Mouse (Mus musculus): ENCODE measurements around the gene Adcy2.

Adcy2 gene

GRCm38 (mm10) chr13:68998918-68999801, at the start of gene Adcy2:
Gene Adcy2, minus strand, starts transcription at chr13:68999541.
- DNase-seq, result no peak

- no peak for DNase-seq
Observed at GRCm38 (mm10) chr13:69036991-69037597, 37.8 kb upstream of the Adcy2 start.

GRCm38 (mm10) chr13:69034621-69035020, 35.3 kb upstream of the Adcy2 start:
- DNase-seq, result no peak

- DNase-seq, result no peak
Observed at GRCm38 (mm10) chr13:69033532-69033931, 34.2 kb upstream of the Adcy2 start.

GRCm38 (mm10) chr13:69029078-69029757, 29.9 kb upstream of the Adcy2 start:
- no peak for DNase-seq

- DNase-seq, result no peak
Observed at GRCm38 (mm10) chr13:69024964-69025363, 25.6 kb upstream of the Adcy2 start.

GRCm38 (mm10) chr13:69023239-69023638, 23.9 kb upstream of the Adcy2 start:
- no peak for DNase-seq

GRCm38 (mm10) chr13:69020574-69020973, 21.2 kb upstream of the Adcy2 start:
- DNase-seq, result no peak

- no peak for DNase-seq
Observed at GRCm38 (mm10) chr13:69006915-69007314, 7.6 kb upstream of the Adcy2 start.

GRCm38 (mm10) chr13:69006091-69006490, 6.8 kb upstream of the Adcy2 start:
- DNase-seq, result no peak

GRCm38 (mm10) chr13:69004406-69004805, 5.1 kb upstream of the Adcy2 start:
- no peak for DNase-seq

GRCm38 (mm10) chr13:69002631-69003030, 3.3 kb upstream of the Adcy2 start:
- DNase-seq, result no peak

GRCm38 (mm10) chr13:69002173-69002572, 2.8 kb upstream of the Adcy2 start:
- no peak for DNase-seq

- DNase-seq, result no peak
Observed at GRCm38 (mm10) chr13:68999826-69000225, 485 bp upstream of the Adcy2 start.

- no peak for DNase-seq
Observed at GRCm38 (mm10) chr13:68998558-68998917, 803 bp downstream of the Adcy2 start.

GRCm38 (mm10) chr13:68997821-68998551, 1.4 kb downstream of the Adcy2 start:
- DNase-seq, result no peak

GRCm38 (mm10) chr13:68997386-68997785, 2.0 kb downstream of the Adcy2 start:
- DNase-seq, result no peak

- no peak for DNase-seq
Observed at GRCm38 (mm10) chr13:68996661-68997060, 2.7 kb downstream of the Adcy2 start.

- DNase-seq, result no peak
Observed at GRCm38 (mm10) chr13:68985789-68986188, 13.6 kb downstream of the Adcy2 start.

GRCm38 (mm10) chr13:68984000-68984399, 15.3 kb downstream of the Adcy2 start:
- DNase-seq, result no peak

GRCm38 (mm10) chr13:68981048-68981447, 18.3 kb downstream of the Adcy2 start:
- no peak for DNase-seq

GRCm38 (mm10) chr13:68973143-68973542, 26.2 kb downstream of the Adcy2 start:
- no peak for DNase-seq

GRCm38 (mm10) chr13:68961580-68961979, 37.8 kb downstream of the Adcy2 start:
- no peak for DNase-seq

Data from spleen, adult 18-20 months (tissue).